Mouse (Mus musculus) intestine, embryonic 14.5 days (tissue): Measurements from ENCODE around the gene Nox4. TPM values are rescaled to one million over a fixed set of nuclear protein-coding genes. Genes with fewer than 3 reads are reported as not detected.
A peak's percentile ranks its signal among the peaks of the same experiment; 100 is the strongest.

Experiments
- ATAC-seq: fragments of 200-750 bp; cut with Nextera tagmentation; replicated peaks from 2 replicates; pipeline ENCODE4 v1.8.0; 2017; ENCODE audit warnings: low read depth, moderate number of reproducible peaks, moderate TSS enrichment, moderate library complexity; ENCODE audit not compliant: low FRiP score, low TSS enrichment
- DNase-seq: peaks from one replicate; pipeline ENCODE4 v3.0.0-alpha.2; 2018; ENCODE audit warnings: low spot score
- H3K27ac ChIP-seq: fragments of 300-500 bp; sonication (generic); 2 replicates; pipeline ENCODE4 v1.5.1; 2014; ENCODE audit warnings: low read depth, mild to moderate bottlenecking, control low read depth
- H3K27me3 ChIP-seq: fragments of 300-500 bp; sonication (generic); replicated peaks from 2 replicates; pipeline ENCODE4 v1.6.1; 2014; ENCODE audit warnings: low read length, control low read depth; ENCODE audit not compliant: control insufficient read depth, insufficient read depth
- H3K36me3 ChIP-seq: fragments of 300-500 bp; sonication (generic); 2 replicates; pipeline ENCODE4 v1.6.1; 2014; ENCODE audit warnings: low read length, control low read depth; ENCODE audit not compliant: control insufficient read depth, insufficient read depth
- H3K4me1 ChIP-seq: fragments of 300-500 bp; sonication (generic); replicated peaks from 2 replicates; pipeline ENCODE4 v1.6.1; 2014; ENCODE audit warnings: low read length, control low read depth, mixed read lengths; ENCODE audit not compliant: control insufficient read depth, insufficient read depth
- H3K4me2 ChIP-seq: fragments of 300-500 bp; sonication (generic); 2 replicates; pipeline ENCODE4 v1.6.1; 2014; ENCODE audit warnings: low read length
- H3K4me3 ChIP-seq: fragments of 300-500 bp; sonication (generic); 2 replicates; pipeline ENCODE4 v1.5.1; 2014; ENCODE audit warnings: low read depth, low read length, control low read depth, mixed read lengths
- H3K9ac ChIP-seq: fragments of 300-500 bp; sonication (generic); 2 replicates; pipeline ENCODE4 v1.6.1; 2014; ENCODE audit warnings: mild to moderate bottlenecking, low read length
- H3K9me3 ChIP-seq: fragments of 300-500 bp; sonication (generic); 2 replicates; pipeline ENCODE4 v1.6.1; 2016; ENCODE audit warnings: low read length, control low read depth; ENCODE audit not compliant: control insufficient read depth
- WGBS: fragments of 180-500 bp; shearing (Covaris S2); extraction: QIAGEN DNeasy Blood & Tissue Kit; methylation state at CpG from one replicate; pipeline ENCODE4 v1.1.7; 2014; 5-methylcytosine and 5-hydroxymethylcytosine counted together
- polyA plus RNA-seq: library from polyadenylated mRNA; unstranded; fragments of >200 nt; fragmentation: Nextera tagmentation; extraction: Ambion mirVana; gene quantifications from 2 replicates; pipeline ENCODE4 v1.2.1, GENCODE M21; 2014

Gene Nox4
- polyA plus RNA-seq, 1 experiment from 2014 or later = 4.8 TPM

DNA sequence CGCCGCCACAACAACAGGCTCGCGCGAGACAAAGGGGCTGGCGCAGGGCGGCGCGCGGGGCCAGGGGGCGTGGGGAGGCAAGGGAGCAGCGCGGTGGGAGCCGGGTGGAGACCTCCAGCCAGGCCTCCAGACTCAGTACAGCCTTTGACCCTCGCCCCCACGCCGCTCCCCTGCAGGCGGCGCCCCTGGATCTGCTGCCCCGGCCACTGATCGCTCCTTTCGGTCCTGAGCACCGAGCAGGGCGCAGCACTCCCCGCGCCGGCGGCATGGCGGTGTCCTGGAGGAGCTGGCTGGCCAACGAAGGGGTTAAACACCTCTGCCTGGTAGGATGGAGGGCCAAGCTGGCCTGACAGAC lies 661 bp downstream of the Nox4 start:
- peak; percentile 92 for ATAC-seq
- no peaks in the 10 kb centered on the region; the same call in 1 of the 2 replicates for H3K36me3 ChIP-seq
- no peaks in the 10 kb centered on the region for H3K27me3 ChIP-seq
- WGBS = under 1% methylated on average over 23 of the region's 30 CpGs
- peaks cover 8% of the 10 kb centered on the region; the same call in 1 of the 2 replicates for H3K4me1 ChIP-seq
- H3K4me3 ChIP-seq = peak overlapping the region; percentile 62
- peak overlapping the region; percentile 64; the same call in 1 of the 2 replicates for H3K27ac ChIP-seq
- H3K9ac ChIP-seq = peak overlapping the region; percentile 70
- H3K4me2 ChIP-seq = peak overlapping the region; percentile 51
- H3K9me3 ChIP-seq = no peaks in the 10 kb centered on the region
- DNase-seq = peak; percentile 84

- H3K9me3 ChIP-seq = no peaks in the 10 kb centered on the region
- DNase-seq = no peak
- peaks cover 8% of the 10 kb centered on the region; the same call in 1 of the 2 replicates for H3K4me1 ChIP-seq
- peak overlapping the region; percentile 62 for H3K4me3 ChIP-seq
- H3K9ac ChIP-seq = peak overlapping the region; percentile 70
- peak overlapping the region; percentile 64; the same call in 1 of the 2 replicates for H3K27ac ChIP-seq
- no peak for ATAC-seq
- peak overlapping the region; percentile 51 for H3K4me2 ChIP-seq
- H3K36me3 ChIP-seq = no peaks in the 10 kb centered on the region; the same call in 1 of the 2 replicates
- H3K27me3 ChIP-seq = no peaks in the 10 kb centered on the region
- 64% methylated on average over 1 of the region's 1 CpGs for whole genome bisulfite sequencing
Observed at GRCm38 (mm10) chr7:87246940-87247339, 1.0 kb downstream of the Nox4 start.

DNA sequence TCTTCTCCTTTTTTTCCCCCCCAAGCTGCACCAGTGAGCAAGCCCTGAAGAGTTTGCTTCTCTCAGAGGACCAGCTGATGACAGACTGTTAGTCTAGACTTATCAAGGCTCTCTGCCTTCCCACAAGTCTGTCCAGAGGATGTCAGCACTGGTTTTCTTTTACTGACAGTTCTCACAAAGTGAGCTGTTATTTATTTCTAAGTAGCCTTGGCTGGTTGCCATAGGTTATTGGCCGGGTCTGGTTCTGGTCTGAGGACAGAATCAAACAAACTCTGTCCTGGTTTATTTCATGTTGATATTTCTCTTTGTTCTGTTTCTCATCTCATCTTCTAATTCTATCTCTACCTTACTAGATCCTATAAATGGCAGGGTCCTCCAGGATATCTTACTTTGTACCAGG lies 2.0 kb downstream of the Nox4 start:
- WGBS = 17% methylated on average over 1 of the region's 1 CpGs
- Histone ChIP-seq H3K4me3 (no peak overlapping the region), H3K9me3 (no peaks in the 10 kb centered on the region), H3K36me3 (no peaks in the 10 kb centered on the region; the same call in 1 of the 2 replicates), H3K27me3 (no peaks in the 10 kb centered on the region), H3K4me2 (peak overlapping the region; percentile 51; the same call in 1 of the 2 replicates), H3K27ac (no peak overlapping the region), H3K4me1 (peaks cover 8% of the 10 kb centered on the region; the same call in 1 of the 2 replicates), H3K9ac (no peak overlapping the region)
- no peak for ATAC-seq
- DNase-seq = no peak

DNA sequence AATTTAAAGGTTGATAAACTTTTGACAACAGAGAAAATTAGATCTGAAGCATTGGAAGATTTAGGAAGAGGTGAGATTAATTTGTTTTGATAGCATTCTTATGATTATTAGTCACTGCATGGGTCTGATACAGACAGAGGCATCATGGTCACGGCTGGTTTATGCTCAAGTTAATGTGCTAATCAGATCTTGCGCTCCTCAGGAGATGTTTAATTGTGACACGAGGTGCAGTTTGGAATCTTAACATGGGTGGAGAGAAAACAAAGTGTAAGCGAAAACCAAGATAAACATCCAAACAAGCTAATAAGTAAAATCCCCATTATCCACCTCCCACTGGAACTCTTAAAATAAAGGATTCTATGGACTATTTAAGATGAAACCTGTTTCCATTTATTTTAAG lies 6.2 kb downstream of the Nox4 start:
- Histone ChIP-seq H3K4me1 (peaks cover 4% of the 10 kb centered on the region; the same call in 1 of the 2 replicates), H3K9ac (no peak overlapping the region), H3K4me2 (no peak overlapping the region), H3K36me3 (no peaks in the 10 kb centered on the region; the same call in 1 of the 2 replicates), H3K4me3 (no peak overlapping the region), H3K9me3 (no peaks in the 10 kb centered on the region), H3K27me3 (no peaks in the 10 kb centered on the region), H3K27ac (no peak overlapping the region)
- no peak for DNase-seq
- WGBS = 77% methylated on average over 4 of the region's 4 CpGs
- no peak for ATAC-seq

- Histone ChIP-seq H3K9me3 (no peaks in the 10 kb centered on the region), H3K4me1 (no peaks in the 10 kb centered on the region), H3K4me2 (no peak overlapping the region), H3K36me3 (no peaks in the 10 kb centered on the region), H3K4me3 (no peak overlapping the region), H3K9ac (no peak overlapping the region), H3K27ac (no peak overlapping the region), H3K27me3 (no peaks in the 10 kb centered on the region)
- DNase-seq (no peak), ATAC-seq (0 out of 2 replicates have a peak, but pooled peaks have one; percentile 53)
- WGBS = 8% methylated on average over 1 of the region's 1 CpGs
Observed at GRCm38 (mm10) chr7:87277225-87277624, 31.3 kb downstream of the Nox4 start.

- no peak for ATAC-seq
Observed at GRCm38 (mm10) chr7:87303726-87304315, 57.9 kb downstream of the Nox4 start.

GRCm38 (mm10) chr7:87321571-87321970 lies 75.7 kb downstream of the Nox4 start:
- ATAC-seq = no peak

More at GRCm38 (mm10) chr7:87303726-87304315, 57.9 kb downstream of the Nox4 start:
- Histone ChIP-seq H3K4me1 (no peaks in the 10 kb centered on the region), H3K9ac (no peak overlapping the region), H3K36me3 (no peaks in the 10 kb centered on the region), H3K27ac (no peak overlapping the region), H3K4me2 (no peak overlapping the region), H3K9me3 (no peaks in the 10 kb centered on the region), H3K27me3 (no peaks in the 10 kb centered on the region), H3K4me3 (no peak overlapping the region)
- DNase-seq = no peak
- 88% methylated on average over 1 of the region's 1 CpGs for WGBS

DNA sequence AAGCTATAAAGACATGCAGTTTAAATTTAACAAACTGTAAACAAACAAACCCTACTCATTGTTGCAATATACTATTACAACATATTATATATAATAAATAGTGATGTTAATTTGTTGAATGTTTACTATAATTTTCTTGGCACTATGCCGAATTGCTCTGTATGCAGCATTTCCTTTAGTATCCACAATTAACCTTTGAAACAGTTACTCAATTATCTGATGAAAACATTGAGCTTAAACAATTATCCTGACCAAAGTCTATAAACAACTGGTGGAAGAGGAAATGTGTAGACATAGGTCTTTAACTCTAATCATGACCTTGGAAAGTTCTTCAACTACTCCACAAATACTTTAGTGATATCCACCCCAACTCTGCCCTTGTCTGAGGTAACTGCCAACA lies 76.2 kb downstream of the Nox4 start:
- no peak overlapping the region for H3K27ac ChIP-seq
- H3K27me3 ChIP-seq = no peaks in the 10 kb centered on the region
- no peak overlapping the region for H3K4me3 ChIP-seq
- ATAC-seq (no peak), DNase-seq (no peak)
- H3K4me1 ChIP-seq = no peaks in the 10 kb centered on the region
- 79% methylated on average over 1 of the region's 1 CpGs for WGBS
- no peak overlapping the region for H3K9ac ChIP-seq
- no peak overlapping the region for H3K4me2 ChIP-seq
- no peaks in the 10 kb centered on the region for H3K9me3 ChIP-seq
- 0 out of 2 replicates have a peak, but pooled peaks cover 3% of the 10 kb centered on the region for H3K36me3 ChIP-seq

More at GRCm38 (mm10) chr7:87321571-87321970, 75.7 kb downstream of the Nox4 start:
- Histone ChIP-seq H3K27me3 (no peaks in the 10 kb centered on the region), H3K9me3 (no peaks in the 10 kb centered on the region), H3K4me1 (no peaks in the 10 kb centered on the region), H3K27ac (no peak overlapping the region), H3K36me3 (0 out of 2 replicates have a peak, but pooled peaks cover 3% of the 10 kb centered on the region), H3K4me3 (no peak overlapping the region), H3K9ac (no peak overlapping the region), H3K4me2 (no peak overlapping the region)
- WGBS = 86% methylated on average over 3 of the region's 3 CpGs
- DNase-seq = no peak
